Mouse (Mus musculus) layer of hippocampus, adult 2 months (tissue): ENCODE measurements around the gene Olfr149. TPM values are rescaled to one million over a fixed set of nuclear protein-coding genes. Genes with fewer than 3 reads are reported as not detected.
"Not testable (repeated sequence)": the region's sequence is repeated elsewhere in the genome, so short reads cannot be mapped to it uniquely, and the experiment has no call there.

Source experiments
- DNase-seq, 2 experiments: peaks; one replicate each; pipeline ENCODE4 v3.0.0; 2022; ENCODE audit warnings: low spot score in 2 of 2
- H3K27ac ChIP-seq: fragments of 200-600 bp; 2 replicates; pipeline ENCODE4 v1.8.1; 2022
- H3K4me3 ChIP-seq: fragments of 200-600 bp; 2 replicates; pipeline ENCODE4 v1.8.1; 2022; ENCODE audit warnings: mild to moderate bottlenecking
- CTCF ChIP-seq: fragments of 200-600 bp; conservative IDR thresholded peaks from 2 replicates; pipeline ENCODE4 v1.8.1; 2022; ENCODE audit warnings: antibody characterized with exemption, mild to moderate bottlenecking, moderate library complexity
- long read RNA-seq, 2 experiments: library from polyadenylated mRNA; stranded (forward); transcript quantifications; one replicate each; pipeline ENCODE4 v2.0.0; 2021; ENCODE audit warnings: borderline mapping rate in 2 of 2
- total RNA-seq, 2 experiments: library from RNA; stranded (reverse); gene quantifications; 2 replicates each; pipeline ENCODE4 v1.2.3; 2021

Olfr149 gene
- total RNA-seq, result not detected
- long read RNA-seq, experiment 1, result 0 reads
- long read RNA-seq, experiment 2, result 0 reads

- Histone ChIP-seq H3K27ac (no peak within 1 kb of the TSS), H3K4me3 (no peak within 1 kb of the TSS)
- no peak for TF ChIP-seq CTCF
- DNase-seq, result no peak
These were observed at the start of gene Olfr149 for GRCm38 (mm10) chr9:39707017-39707416. Olfr149 (minus strand) TSS chr9:39707117.

DNA sequence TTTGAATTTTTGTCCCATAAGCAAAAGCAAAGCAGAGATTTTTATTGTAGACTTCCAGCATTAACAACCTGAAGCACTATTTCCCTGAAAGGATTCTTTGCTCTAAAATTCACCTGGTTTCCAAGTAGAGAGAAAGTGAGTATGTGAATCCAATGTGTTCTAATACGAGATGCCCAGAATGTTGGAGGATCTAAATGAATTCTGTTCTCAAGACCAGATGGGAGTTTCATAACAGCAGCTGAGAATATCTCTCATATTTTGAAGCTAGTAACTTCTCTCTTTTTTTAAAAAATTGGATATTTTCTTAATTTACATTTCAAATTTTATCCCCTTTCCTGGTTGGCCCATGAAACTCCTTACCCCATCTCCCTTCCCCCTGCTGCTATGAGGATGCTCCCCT is 39.5 kb upstream of the Olfr149 start:
- Histone ChIP-seq H3K27ac (peak overlapping the region; percentile 44; the same call in 1 of the 2 replicates), H3K4me3 (no peak overlapping the region)
- DNase-seq, result peak in 1 of 2 experiments; percentile 71
- TF ChIP-seq CTCF, result no peak

GRCm38 (mm10) chr9:39745949-39746348 is 39.0 kb upstream of the Olfr149 start, which contains the start of gene Olfr967:
Olfr967 (plus strand) TSS chr9:39746249.
- Histone ChIP-seq H3K4me3 (no peak within 1 kb of the TSS), H3K27ac (peak within 1 kb of the TSS; percentile 44; the same call in 1 of the 2 replicates)
- no peak for DNase-seq
- TF ChIP-seq CTCF, result no peak

GRCm38 (mm10) chr9:39740741-39741140 is 33.8 kb upstream of the Olfr149 start:
- TF ChIP-seq CTCF, result no peak
- Histone ChIP-seq H3K4me3 (no peak overlapping the region), H3K27ac (no peak overlapping the region)
- DNase-seq, result no peak

GRCm38 (mm10) chr9:39730678-39731077 is 23.8 kb upstream of the Olfr149 start, which contains the start of gene Olfr150:
Olfr150 (plus strand) TSS chr9:39730978.
- DNase-seq, result no peak
- TF ChIP-seq CTCF, result no peak
- no peak within 1 kb of the TSS for H3K4me3 ChIP-seq
- no peak within 1 kb of the TSS for H3K27ac ChIP-seq

DNA sequence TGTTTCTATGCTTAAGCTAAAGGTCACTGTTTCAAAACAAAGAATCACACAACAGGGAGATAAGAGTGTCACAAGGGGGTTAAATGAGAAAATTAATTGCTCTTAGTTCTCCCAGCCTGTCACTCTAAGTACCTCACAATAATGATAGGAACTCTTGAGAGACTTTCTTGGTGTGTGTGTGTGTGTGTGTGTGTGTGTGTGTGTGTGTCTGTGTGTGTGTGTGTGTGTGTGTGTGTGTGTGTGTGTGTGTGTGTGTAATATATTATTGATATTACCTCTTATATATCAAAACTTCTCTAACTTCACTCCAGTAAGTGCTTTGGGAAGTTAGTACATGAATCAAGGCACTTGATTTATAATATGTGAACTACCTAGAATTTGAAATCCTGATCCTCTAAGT is 4.1 kb upstream of the Olfr149 start, which contains the start of gene Olfr965:
Olfr965 (plus strand) TSS at position 301 of the 400 bp plus-strand sequence.
- no peak within 1 kb of the TSS for H3K27ac ChIP-seq
- no peak for TF ChIP-seq CTCF
- DNase-seq, result no peak
- no peak within 1 kb of the TSS for H3K4me3 ChIP-seq

- Histone ChIP-seq H3K4me3 (no peak overlapping the region), H3K27ac (no peak overlapping the region)
- DNase-seq, result no peak
- TF ChIP-seq CTCF, result no peak
These were observed 2.0 kb upstream of the Olfr149 start for GRCm38 (mm10) chr9:39708958-39709357.

DNA sequence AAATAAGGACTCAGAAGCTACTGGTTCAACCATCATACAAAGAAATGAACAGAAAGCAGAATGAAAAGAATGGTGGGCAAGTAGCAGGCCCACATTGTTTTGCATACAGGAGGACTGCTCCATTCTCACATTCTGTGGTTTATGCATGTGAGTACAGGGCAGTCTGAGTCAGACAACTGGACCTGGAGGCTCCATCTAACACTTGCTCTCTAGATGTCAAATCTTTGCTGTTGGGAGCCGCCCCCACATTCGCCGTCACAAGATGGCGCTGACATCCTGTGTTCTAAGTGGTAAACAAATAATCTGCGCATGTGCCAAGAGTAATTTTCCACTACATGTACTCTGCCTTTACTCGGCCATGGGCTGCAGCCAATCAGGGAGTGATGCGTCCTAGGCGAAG is 5.8 kb downstream of the Olfr149 start:
- not testable (repeated sequence) for H3K4me3 ChIP-seq, DNase-seq, H3K27ac ChIP-seq

GRCm38 (mm10) chr9:39679280-39679679 is 27.6 kb downstream of the Olfr149 start:
- Histone ChIP-seq H3K4me3 (no peak overlapping the region), H3K27ac (no peak overlapping the region)
- no peak for TF ChIP-seq CTCF
- DNase-seq, result peak in 1 of 2 experiments; percentile 4

- Histone ChIP-seq H3K4me3 (no peak overlapping the region), H3K27ac (no peak overlapping the region)
- no peak for TF ChIP-seq CTCF
- DNase-seq, result no peak
These were observed 28.4 kb downstream of the Olfr149 start for GRCm38 (mm10) chr9:39678557-39678956.

GRCm38 (mm10) chr9:39674820-39675219 is 32.1 kb downstream of the Olfr149 start:
- DNase-seq, result no peak
- Histone ChIP-seq H3K27ac (no peak overlapping the region), H3K4me3 (no peak overlapping the region)
- no peak for TF ChIP-seq CTCF

DNA sequence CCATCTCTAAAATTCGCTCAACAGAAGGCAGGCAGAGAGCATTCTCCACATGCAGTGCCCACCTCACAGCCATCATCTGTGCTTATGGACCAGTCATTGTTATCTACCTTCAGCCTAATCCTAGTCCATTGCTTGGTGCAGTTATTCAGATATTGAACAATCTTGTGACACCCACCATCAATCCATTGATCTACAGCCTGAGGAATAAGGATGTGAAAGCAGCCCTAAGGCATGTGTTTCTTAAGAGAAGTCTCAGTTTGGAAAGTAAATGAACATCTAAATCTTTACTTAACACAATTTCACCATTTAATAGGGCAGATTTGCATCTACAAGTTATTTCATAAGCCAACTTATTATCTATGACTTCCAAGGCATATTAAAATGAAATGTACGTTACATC is 37.2 kb downstream of the Olfr149 start:
- TF ChIP-seq CTCF, result no peak
- Histone ChIP-seq H3K4me3 (no peak overlapping the region), H3K27ac (no peak overlapping the region)
- no peak for DNase-seq

DNA sequence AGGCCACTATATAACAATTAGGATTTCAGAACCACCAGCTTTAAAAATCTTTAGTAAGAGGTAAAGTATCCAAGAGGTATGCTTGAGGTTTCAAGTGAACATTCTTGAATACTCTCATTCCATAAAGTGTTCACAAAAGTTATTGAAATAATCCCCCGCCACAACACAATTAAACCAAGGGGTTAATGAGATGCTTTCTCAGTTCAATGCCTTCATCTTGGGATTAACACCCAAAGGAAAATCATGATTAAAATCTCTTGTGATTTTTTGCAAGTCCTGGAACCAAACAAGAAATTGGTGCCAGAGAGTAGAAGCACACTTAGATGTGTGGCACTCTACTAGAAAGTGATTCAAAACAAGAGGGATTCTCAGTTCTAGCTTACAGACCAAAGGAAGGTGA is 40.0 kb downstream of the Olfr149 start, which contains the start of gene Olfr963:
Olfr963 (plus strand) TSS at position 301 of the 400 bp plus-strand sequence.
- no peak within 1 kb of the TSS for H3K27ac ChIP-seq
- no peak within 1 kb of the TSS for H3K4me3 ChIP-seq
- TF ChIP-seq CTCF, result no peak
- no peak for DNase-seq

DNA sequence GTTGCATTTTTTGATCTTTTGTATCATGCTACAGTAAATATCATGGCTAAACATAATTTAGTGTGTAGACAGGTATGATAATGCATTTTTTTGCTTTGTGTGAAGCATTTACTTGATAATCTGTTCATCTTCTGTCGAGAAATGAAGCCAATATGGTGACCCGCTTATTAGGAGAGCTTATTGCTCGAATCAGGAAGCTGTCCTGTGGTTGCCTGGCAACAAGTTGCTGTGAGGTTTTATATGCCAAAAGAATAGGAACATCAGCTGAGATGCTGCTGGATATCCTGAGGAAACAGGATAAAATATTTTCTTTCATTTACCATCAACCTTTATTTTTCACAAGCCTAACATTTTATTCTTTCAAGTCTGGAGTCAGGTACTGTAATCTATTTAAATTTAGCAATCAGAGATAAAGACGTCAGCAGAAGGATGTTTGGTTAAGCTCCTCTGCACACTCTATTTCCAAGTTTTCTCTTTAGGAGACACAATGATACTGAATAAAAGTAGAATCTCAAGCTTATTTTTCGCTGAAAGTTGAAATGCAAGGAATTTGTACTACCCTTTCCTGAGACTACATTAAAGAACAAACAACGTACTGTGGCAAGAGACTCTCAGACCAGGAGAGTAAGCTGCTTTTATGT is 52.0 kb downstream of the Olfr149 start:
- no peak for TF ChIP-seq CTCF
- Histone ChIP-seq H3K4me3 (no peak overlapping the region; the same call in 1 of the 2 replicates), H3K27ac (peak overlapping the region; percentile 20)
- DNase-seq, result peak in 1 of 2 experiments; percentile 41

Other genes with a start within 250 kb of the Olfr149 start
- not detected for gene Olfr955, start 235.2 kb downstream of the Olfr149 start, total RNA-seq
- gene Olfr44, start 213.1 kb downstream of the Olfr149 start, total RNA-seq, result not detected
- not detected for gene Olfr957, start 191.3 kb downstream of the Olfr149 start, total RNA-seq
- not detected for gene Olfr958, start 153.1 kb downstream of the Olfr149 start, total RNA-seq
- not detected for gene Olfr959, start 131.5 kb downstream of the Olfr149 start, total RNA-seq
- 1 to 10 TPM; 3.3 to 4.1 TPM for gene AW551984, start 102.7 kb downstream of the Olfr149 start, total RNA-seq
- not detected for gene Olfr148, start 96.5 kb downstream of the Olfr149 start, total RNA-seq
- gene Olfr960, start 85.7 kb downstream of the Olfr149 start, total RNA-seq, result not detected
- not detected for gene Olfr961, start 62.0 kb downstream of the Olfr149 start, total RNA-seq
- gene Olfr963, start 39.9 kb downstream of the Olfr149 start, total RNA-seq, result not detected
- gene Olfr965, start 4.2 kb upstream of the Olfr149 start, total RNA-seq, result not detected
- gene Olfr150, start 23.9 kb upstream of the Olfr149 start, total RNA-seq, result not detected
- gene Olfr967, start 39.1 kb upstream of the Olfr149 start, total RNA-seq, result under 1 TPM in 1 of 2 experiments, not detected in 1; 0.41 TPM
- gene Olfr968, start 76.1 kb upstream of the Olfr149 start, total RNA-seq, result not detected
- not detected for gene Olfr969, start 83.8 kb upstream of the Olfr149 start, total RNA-seq
- gene Olfr970, start 101.7 kb upstream of the Olfr149 start, total RNA-seq, result not detected
- gene Olfr971, start 129.8 kb upstream of the Olfr149 start, total RNA-seq, result not detected
- gene Olfr972, start 159.3 kb upstream of the Olfr149 start, total RNA-seq, result not detected
- gene Olfr229, start 200.2 kb upstream of the Olfr149 start, total RNA-seq, result not detected
- gene Olfr974, start 230.4 kb upstream of the Olfr149 start, total RNA-seq, result not detected
- not detected for gene Olfr975, start 244.9 kb upstream of the Olfr149 start, total RNA-seq